Mouse (Mus musculus) embryonic facial prominence, embryonic 14.5 days (tissue): ENCODE measurements around the gene Ormdl3. TPM values are rescaled to one million over a fixed set of nuclear protein-coding genes. Genes with fewer than 3 reads are reported as not detected.

Source experiments
- ATAC-seq: fragments of 200-750 bp; cut with Nextera tagmentation; 2 replicates; pipeline ENCODE4 v1.8.0; 2017; ENCODE audit warnings: low read depth, moderate number of reproducible peaks, moderate TSS enrichment
- DNase-seq: peaks from one replicate; pipeline ENCODE4 v3.0.0-alpha.2; 2015; ENCODE audit warnings: low spot score
- H3K27ac ChIP-seq: fragments of 300-500 bp; sonication (generic); replicated peaks from 2 replicates; pipeline ENCODE4 v1.5.1; 2014; ENCODE audit warnings: low read depth, mild to moderate bottlenecking, low read length, moderate library complexity
- H3K27me3 ChIP-seq: fragments of 300-500 bp; sonication (generic); replicated peaks from 2 replicates; pipeline ENCODE4 v1.6.1; 2014; ENCODE audit warnings: low read length; ENCODE audit not compliant: control insufficient read depth, insufficient read depth
- H3K36me3 ChIP-seq: fragments of 300-500 bp; sonication (generic); 2 replicates; pipeline ENCODE4 v1.6.1; 2014; ENCODE audit warnings: low read length, mixed read lengths; ENCODE audit not compliant: control insufficient read depth, insufficient read depth
- H3K4me1 ChIP-seq: fragments of 300-500 bp; sonication (generic); 2 replicates; pipeline ENCODE4 v1.6.1; 2014; ENCODE audit warnings: antibody characterized with exemption, low read length; ENCODE audit not compliant: control insufficient read depth, insufficient read depth
- H3K4me2 ChIP-seq: fragments of 300-500 bp; sonication (generic); 2 replicates; pipeline ENCODE4 v1.6.1; 2014; ENCODE audit warnings: low read depth, mild to moderate bottlenecking, low read length, moderate library complexity, mixed read lengths
- H3K4me3 ChIP-seq: fragments of 300-500 bp; sonication (generic); 2 replicates; pipeline ENCODE4 v1.5.1; 2014; ENCODE audit warnings: low read depth, mild to moderate bottlenecking, low read length
- H3K9ac ChIP-seq: fragments of 300-500 bp; sonication (generic); 2 replicates; pipeline ENCODE4 v1.6.1; 2014; ENCODE audit warnings: low read depth, mild to moderate bottlenecking, low read length, moderate library complexity, mixed read lengths
- H3K9me3 ChIP-seq: fragments of 300-500 bp; sonication (generic); 2 replicates; pipeline ENCODE4 v1.6.1; 2016; ENCODE audit warnings: low read length; ENCODE audit not compliant: control insufficient read depth
- WGBS: fragments of 180-500 bp; shearing (Covaris S2); extraction: QIAGEN DNeasy Blood & Tissue Kit; methylation state at CpG from one replicate; pipeline ENCODE4 v1.1.7; 2014; 5-methylcytosine and 5-hydroxymethylcytosine counted together
- polyA plus RNA-seq: library from polyadenylated mRNA; unstranded; fragments of >200 nt; fragmentation: Nextera tagmentation; extraction: Ambion mirVana; gene quantifications from 2 replicates; pipeline ENCODE4 v1.2.1, GENCODE M21; 2014

Ormdl3 gene
- polyA plus RNA-seq, 1 experiment from 2014 or later: 13.6 TPM

DNA sequence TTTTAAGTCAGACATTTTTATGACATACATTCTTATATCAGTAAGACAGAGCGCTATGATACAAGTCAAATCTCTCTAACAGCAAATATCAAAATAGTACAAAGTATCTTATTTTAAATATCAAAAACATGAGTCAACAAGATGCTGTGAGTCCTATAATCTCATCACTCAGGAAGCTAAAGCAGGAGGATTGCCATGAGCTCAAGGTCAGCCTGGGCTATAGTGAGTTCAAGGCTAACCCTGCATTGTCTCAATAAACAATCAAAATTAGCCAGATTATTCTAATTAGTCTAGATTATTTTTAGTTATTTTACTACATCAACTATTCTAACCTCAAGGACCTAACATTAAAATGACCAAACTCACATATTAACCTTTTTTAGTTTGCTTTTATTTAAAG is 43.8 kb downstream of the Ormdl3 start:
- Histone ChIP-seq H3K9ac (no peak overlapping the region), H3K4me2 (no peak overlapping the region), H3K4me3 (no peak overlapping the region), H3K4me1 (peaks cover 6% of the 10 kb centered on the region; the same call in 1 of the 2 replicates), H3K36me3 (no peaks in the 10 kb centered on the region), H3K27ac (no peak overlapping the region), H3K27me3 (peaks cover 52% of the 10 kb centered on the region), H3K9me3 (peaks cover 8% of the 10 kb centered on the region; the same call in 1 of the 2 replicates)
- ATAC-seq (no peak), DNase-seq (no peak)
- WGBS: 84% methylated on average over 1 of the region's 1 CpGs

- WGBS: 71% methylated on average over 8 of the region's 8 CpGs
- H3K4me2 ChIP-seq: no peak overlapping the region
- H3K9ac ChIP-seq: no peak overlapping the region
- no peak overlapping the region for H3K4me3 ChIP-seq
- no peaks in the 10 kb centered on the region for H3K36me3 ChIP-seq
- ATAC-seq: no peak
- H3K4me1 ChIP-seq: peaks cover 6% of the 10 kb centered on the region; the same call in 1 of the 2 replicates
- peaks cover 8% of the 10 kb centered on the region; the same call in 1 of the 2 replicates for H3K9me3 ChIP-seq
- H3K27ac ChIP-seq: no peak overlapping the region
- DNase-seq: no peak
- H3K27me3 ChIP-seq: peaks cover 44% of the 10 kb centered on the region
Observed at GRCm38 (mm10) chr11:98542553-98542952, 44.6 kb downstream of the Ormdl3 start.

GRCm38 (mm10) chr11:98540319-98540718 is 46.8 kb downstream of the Ormdl3 start:
- no peak overlapping the region for H3K4me2 ChIP-seq
- WGBS: 84% methylated on average over 5 of the region's 5 CpGs
- DNase-seq (no peak), ATAC-seq (no peak)
- H3K27ac ChIP-seq: no peak overlapping the region
- no peak overlapping the region for H3K9ac ChIP-seq
- no peaks in the 10 kb centered on the region for H3K36me3 ChIP-seq
- H3K4me3 ChIP-seq: no peak overlapping the region
- peaks cover 8% of the 10 kb centered on the region; the same call in 1 of the 2 replicates for H3K9me3 ChIP-seq
- H3K4me1 ChIP-seq: peaks cover 2% of the 10 kb centered on the region; the same call in 1 of the 2 replicates
- peaks cover 22% of the 10 kb centered on the region for H3K27me3 ChIP-seq

DNA sequence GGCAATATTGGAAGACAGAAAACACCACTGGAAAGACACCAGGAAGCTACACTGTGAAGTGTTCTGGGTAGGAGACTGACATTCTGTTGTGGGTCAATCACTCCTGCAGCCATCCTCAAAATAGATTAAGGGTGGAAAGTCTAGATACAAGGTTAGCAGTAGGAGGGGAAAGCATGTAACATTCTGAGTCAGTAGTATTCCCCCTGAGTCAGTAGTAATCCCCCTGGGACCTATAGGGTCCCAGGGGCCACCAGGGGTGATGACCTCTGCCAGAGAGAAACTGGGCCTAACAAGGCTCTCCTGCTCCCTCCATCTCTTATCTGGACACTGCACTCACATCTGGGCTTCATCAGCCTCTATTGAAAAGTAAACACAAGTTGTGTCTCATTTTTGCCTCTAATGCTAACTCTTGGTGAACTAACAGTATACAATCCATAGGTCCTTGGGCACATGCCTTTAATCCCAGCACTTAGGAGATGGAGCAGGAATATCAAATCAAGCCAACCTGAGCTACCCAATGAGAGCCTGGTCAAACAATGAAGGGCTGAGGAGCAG is 49.6 kb downstream of the Ormdl3 start:
- no peak overlapping the region for H3K9ac ChIP-seq
- H3K27ac ChIP-seq: no peak overlapping the region
- no peak for DNase-seq
- peaks cover 5% of the 10 kb centered on the region for H3K27me3 ChIP-seq
- H3K36me3 ChIP-seq: no peaks in the 10 kb centered on the region
- no peak overlapping the region for H3K4me3 ChIP-seq
- ATAC-seq: no peak
- H3K4me1 ChIP-seq: no peaks in the 10 kb centered on the region
- H3K4me2 ChIP-seq: no peak overlapping the region
- peaks cover 8% of the 10 kb centered on the region; the same call in 1 of the 2 replicates for H3K9me3 ChIP-seq

Other genes with a start within 250 kb of the Ormdl3 start
- 4.1 and 5.1 TPM in 2 replicates for gene Ppp1r1b, start 239.0 kb downstream of the Ormdl3 start, polyA plus RNA-seq
- gene Stard3, start 229.0 kb downstream of the Ormdl3 start, polyA plus RNA-seq: 31.0 and 32.8 TPM in 2 replicates
- gene Tcap, start 203.6 kb downstream of the Ormdl3 start, polyA plus RNA-seq: 22.8 and 27.7 TPM in 2 replicates
- 0.49 and 0.59 TPM in 2 replicates for gene Pnmt, start 200.9 kb downstream of the Ormdl3 start, polyA plus RNA-seq
- 9.3 and 10.5 TPM in 2 replicates for gene Pgap3, start 186.9 kb downstream of the Ormdl3 start, polyA plus RNA-seq
- gene Erbb2, start 174.9 kb downstream of the Ormdl3 start, polyA plus RNA-seq: 48.3 and 54.8 TPM in 2 replicates
- 92.4 and 102 TPM in 2 replicates for gene Mien1, start 148.4 kb downstream of the Ormdl3 start, polyA plus RNA-seq
- 8.3 and 8.8 TPM in 2 replicates for gene Grb7, start 141.0 kb downstream of the Ormdl3 start, polyA plus RNA-seq
- gene Ikzf3, start 41.3 kb downstream of the Ormdl3 start, polyA plus RNA-seq: 0.18 and 0.21 TPM in 2 replicates
- 0.21 TPM in 1 of 2 replicates, not detected in the other for gene Zpbp2, start 36.3 kb downstream of the Ormdl3 start, polyA plus RNA-seq
- not detected in 2 replicates for gene Lrrc3c, start 10.9 kb upstream of the Ormdl3 start, polyA plus RNA-seq
- gene Gm12355, start 38.3 kb upstream of the Ormdl3 start, polyA plus RNA-seq: 0.54 and 0.75 TPM in 2 replicates
- gene Gsdma3, start 39.0 kb upstream of the Ormdl3 start, polyA plus RNA-seq: not detected in 2 replicates
- gene Gsdma2, start 59.4 kb upstream of the Ormdl3 start, polyA plus RNA-seq: not detected in 2 replicates
- gene Gsdma, start 77.0 kb upstream of the Ormdl3 start, polyA plus RNA-seq: 0.64 and 2.0 TPM in 2 replicates
- 136 and 146 TPM in 2 replicates for gene Psmd3, start 95.2 kb upstream of the Ormdl3 start, polyA plus RNA-seq
- gene Csf3, start 113.9 kb upstream of the Ormdl3 start, polyA plus RNA-seq: not detected in 2 replicates
- 40.7 and 49.0 TPM in 2 replicates for gene Med24, start 142.1 kb upstream of the Ormdl3 start, polyA plus RNA-seq
- 57.7 and 62.2 TPM in 2 replicates for gene Thra, start 153.3 kb upstream of the Ormdl3 start, polyA plus RNA-seq
- 1.1 and 1.9 TPM in 2 replicates for gene Nr1d1, start 188.0 kb upstream of the Ormdl3 start, polyA plus RNA-seq
- 18.1 and 18.5 TPM in 2 replicates for gene Msl1, start 208.1 kb upstream of the Ormdl3 start, polyA plus RNA-seq
- gene Casc3, start 217.5 kb upstream of the Ormdl3 start, polyA plus RNA-seq: 32.2 and 34.0 TPM in 2 replicates
- gene Rapgefl1, start 249.4 kb upstream of the Ormdl3 start, polyA plus RNA-seq: 5.7 and 6.3 TPM in 2 replicates